Mouse (Mus musculus): Measurements from ENCODE around the gene Pde4d. TPM values are rescaled to one million over a fixed set of nuclear protein-coding genes. Genes with fewer than 3 reads are reported as not detected.

Pde4d gene
- polyA plus RNA-seq, 2 experiments from 2014 or later: 5.5 to 7.3 TPM

DNA sequence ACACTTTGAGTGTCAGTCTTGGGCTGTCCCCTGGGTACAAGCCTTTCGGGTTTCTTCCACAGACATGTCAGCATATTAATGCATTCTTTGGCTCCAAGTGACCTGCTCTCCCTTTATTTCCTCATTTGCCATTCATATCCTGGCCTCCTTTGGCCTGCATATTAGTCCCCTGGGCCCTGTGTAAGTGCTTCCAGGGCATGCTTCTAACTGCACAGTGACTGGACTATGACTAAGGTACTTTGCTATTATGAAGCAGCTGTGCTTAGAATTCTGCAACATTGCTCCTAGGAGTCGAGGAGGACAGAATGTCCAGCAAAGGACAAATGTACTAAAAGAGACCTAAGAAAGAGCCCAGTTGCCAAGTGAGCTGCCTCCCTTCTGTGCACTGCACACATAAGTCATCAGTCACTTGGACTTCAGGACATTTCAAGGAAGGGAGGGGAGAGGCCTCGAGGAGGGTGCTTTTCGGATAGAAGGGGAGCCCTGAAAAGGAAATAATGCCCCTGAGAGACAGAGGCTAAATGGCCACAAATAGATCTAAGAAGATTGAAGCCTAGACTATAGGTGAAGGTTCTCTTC lies 616.9 kb downstream of the Pde4d start:
- no peak for ATAC-seq

DNA sequence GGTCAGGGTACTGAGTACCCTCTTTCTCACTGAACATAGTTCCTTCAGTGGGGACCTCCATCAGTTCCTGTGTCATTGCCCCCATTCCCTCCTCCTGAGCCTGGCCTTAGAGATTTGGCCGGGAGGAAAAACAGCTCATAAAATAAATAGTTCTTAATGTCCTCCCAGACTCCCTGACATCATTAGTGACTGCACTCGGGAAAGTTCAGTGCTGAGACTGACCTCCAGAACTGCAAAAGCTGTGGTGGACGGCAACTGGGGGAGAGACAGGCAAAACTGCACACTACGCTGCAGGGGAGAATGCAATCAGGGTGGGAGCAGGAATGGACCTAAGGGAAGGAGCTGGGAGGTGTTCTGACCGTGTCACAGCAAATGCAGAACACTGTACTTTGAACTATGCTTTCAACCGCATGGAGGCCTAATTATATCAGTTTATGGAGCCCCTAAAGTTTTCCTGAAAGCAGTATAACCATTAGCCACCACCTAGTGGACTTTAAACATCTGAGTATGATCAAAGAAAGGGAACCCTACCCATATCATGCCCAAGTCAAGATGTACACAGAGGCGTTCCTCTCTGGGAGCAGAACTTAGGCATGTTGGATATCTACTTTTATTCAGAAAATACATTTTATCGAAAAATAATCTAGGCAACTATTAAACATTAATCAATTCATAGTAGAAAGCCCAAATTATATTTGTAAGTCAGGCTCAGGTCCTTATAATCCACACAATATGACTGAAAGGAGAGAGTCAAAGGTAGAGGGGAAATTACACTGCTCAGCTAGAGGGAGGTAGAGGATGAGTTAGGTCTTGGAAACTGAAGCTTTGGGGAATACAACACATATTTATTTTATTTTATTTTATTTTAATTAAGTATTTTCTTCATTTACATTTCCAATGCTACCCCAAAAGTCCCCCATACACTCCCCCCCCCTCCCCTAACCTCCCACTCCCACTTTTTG lies 618.8 kb downstream of the Pde4d start:
- no peak for ATAC-seq

DNA sequence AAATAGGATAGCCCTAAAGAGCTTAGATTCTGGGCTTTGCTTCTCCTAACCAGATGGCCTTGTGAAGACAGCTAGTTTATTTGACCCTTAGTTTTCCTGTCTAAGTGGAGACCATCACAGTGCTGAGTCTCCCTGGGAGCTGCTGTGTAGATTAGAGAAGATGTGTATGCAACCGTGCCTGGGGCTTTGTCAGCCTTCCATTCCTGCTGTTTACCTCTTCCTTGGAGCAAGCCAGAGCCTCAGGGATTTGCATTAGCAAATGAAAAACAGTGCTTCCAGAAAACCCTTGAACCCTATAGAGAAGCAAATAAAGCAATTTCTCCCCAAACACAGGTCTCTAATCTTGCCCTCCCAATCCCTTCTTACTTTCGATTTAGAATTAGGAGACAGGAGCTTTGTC lies 623.6 kb downstream of the Pde4d start:
- ATAC-seq: no peak

DNA sequence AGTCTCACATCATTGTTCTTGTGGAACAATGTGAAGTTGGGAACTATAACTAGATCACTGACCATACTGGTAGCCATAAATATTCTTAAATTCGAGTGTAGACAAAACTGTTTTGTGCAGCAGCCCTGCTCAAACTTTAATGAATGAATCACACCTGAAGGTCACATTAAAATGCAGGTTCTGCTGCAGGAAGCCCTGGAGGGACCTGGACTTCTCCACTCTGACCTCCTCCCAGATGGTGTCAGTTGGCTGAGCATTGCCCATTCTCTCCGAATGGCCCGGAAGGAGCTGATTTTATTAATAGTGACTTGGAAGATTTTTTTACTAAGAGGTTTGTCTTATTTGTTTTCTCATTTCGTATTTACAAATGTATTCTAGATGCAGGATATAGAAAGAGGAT lies 624.3 kb downstream of the Pde4d start:
- ATAC-seq: no peak

DNA sequence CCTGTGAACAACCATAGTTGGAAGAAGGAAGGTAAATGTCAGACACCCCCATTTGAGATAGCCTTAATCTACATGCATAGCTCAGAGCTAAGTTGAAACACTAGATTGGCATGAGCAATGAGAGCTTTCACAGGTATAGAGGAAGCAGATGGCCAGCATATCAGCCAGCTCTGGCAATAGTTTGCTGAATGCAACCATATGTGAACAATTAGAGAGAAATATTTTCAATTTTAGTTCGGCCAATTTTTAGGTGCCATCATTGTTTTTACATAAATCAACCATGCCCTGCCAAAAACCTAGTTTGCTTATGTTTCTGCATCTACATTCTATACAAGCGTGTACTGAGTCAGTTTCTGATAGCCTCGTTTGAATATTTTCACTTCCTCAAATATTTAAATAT lies 642.9 kb downstream of the Pde4d start:
- no peak for ATAC-seq

DNA sequence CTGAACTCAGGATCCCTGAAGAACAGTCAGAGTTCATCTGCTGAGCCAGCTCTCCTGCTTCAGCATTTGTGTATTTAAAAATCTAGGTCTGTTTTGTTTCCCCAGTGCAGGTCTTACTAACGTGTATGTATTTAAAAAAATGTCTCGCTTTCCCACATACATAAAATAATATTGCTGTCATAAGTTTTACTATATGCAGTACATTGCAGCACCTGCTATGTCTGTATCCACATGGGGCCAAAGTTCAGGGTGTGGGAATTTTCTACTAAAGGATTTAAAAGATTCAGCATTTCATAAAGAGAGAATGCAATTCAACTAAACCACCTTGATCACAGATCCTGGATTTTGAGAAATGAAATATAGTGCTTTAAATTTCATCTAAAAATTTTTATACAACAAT lies 646.9 kb downstream of the Pde4d start:
- no peak for ATAC-seq

DNA sequence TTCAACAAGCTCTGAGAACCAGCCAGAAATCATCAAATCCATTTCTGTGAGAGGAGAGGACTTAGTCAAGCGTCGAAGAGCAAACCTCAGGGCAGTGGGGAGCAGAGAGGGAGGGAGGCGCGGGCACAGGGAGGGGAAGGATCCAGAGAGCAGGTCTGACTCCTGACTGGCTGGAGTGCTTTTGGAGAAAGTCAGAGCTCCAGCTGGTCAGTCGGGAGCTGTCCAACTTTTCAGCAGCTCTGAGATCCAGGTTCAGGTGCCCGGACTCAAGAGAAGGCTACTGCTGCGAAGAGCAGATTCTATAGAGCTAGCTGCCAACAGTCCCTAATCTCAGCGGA lies 666.2 kb downstream of the Pde4d start:
- ATAC-seq: no peak

DNA sequence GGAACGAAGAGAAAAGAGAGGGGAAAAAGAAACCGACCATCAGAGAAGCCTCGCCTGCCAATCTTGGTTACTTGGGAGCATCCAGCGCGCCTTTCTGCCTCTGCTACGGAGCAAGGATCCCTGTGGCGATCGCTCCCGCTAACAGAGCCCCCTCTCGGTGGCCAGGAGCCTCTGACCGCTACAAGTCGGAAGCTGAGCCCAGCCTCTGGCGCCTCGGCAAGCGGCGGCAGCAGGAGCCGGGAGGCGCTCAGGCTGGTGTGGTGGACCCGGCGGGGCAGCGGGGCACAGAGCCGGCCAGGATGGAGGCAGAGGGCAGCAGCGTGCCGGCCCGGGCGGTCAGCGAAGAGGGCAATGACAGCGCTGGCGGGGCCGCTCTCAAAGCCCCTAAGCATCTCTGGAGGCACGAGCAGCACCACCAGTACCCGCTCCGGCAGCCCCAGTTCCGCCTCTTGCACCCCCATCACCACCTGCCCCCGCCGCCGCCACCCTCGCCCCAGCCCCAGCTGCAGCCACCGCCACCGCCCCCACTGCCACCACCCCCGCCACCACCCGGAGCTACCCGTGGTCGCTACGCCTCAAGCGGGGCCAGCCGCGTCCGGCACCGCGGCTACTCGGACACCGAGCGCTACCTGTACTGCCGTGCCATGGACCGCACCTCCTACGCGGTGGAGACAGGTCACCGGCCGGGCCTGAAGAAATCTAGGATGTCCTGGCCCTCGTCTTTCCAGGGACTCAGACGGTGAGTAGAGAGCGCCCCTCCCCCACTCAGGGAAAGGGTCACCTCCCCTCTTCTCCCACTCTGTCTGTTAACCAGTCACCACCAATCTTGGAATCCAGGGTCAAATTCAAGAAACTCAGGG lies 666.8 kb downstream of the Pde4d start:
- no peak for ATAC-seq

DNA sequence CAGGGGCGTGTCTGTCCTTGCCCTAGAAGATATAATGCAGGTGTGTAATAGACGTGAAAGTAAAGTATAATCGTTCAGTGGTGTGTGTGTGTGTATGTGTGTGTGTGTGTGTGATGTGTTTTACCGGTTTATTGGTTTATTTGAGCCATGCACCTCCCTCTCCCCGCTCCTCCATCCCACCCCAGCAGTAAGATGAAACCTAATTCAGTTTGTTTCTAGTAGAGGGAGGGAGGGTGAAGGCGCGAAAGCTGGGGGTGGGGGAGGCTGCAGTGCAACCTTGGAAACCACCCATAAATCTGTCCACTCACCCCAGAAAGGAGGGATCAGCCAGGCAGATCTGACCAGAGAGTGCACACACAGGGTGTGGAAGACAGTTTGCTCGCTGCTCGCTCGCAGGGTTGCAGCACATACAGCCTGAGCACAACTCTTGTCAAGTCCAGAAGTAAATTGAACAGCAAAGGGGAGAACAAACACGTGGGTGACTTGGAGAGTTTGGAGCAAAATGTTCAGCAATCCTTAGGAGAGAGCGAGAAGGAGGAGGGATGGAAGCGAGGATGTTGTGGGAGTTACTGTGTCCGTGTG lies 667.6 kb downstream of the Pde4d start:
- ATAC-seq: no peak

DNA sequence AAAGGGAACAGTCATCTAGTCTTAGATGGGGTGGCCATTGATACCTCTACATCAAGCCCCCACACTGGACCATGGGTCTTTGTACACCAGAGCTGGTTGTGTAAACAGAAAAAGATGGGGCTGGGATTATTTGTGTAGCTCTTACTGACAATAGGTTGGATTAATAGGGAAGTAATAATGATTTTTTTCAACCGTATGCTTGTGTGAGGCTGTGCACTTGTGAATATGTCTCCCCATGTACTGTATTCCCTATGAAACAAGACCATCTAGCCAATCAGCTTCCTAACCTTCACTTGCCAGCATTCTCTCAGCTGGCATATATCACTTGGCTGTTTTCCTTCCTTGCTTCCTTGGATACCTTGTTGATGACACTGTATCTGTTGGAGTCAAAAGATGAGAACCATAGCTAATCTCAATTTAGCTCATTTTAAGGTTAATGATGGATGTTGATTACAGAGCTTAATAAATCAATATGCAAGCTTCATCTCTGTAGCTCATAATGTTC lies 668.6 kb downstream of the Pde4d start:
- ATAC-seq: no peak

DNA sequence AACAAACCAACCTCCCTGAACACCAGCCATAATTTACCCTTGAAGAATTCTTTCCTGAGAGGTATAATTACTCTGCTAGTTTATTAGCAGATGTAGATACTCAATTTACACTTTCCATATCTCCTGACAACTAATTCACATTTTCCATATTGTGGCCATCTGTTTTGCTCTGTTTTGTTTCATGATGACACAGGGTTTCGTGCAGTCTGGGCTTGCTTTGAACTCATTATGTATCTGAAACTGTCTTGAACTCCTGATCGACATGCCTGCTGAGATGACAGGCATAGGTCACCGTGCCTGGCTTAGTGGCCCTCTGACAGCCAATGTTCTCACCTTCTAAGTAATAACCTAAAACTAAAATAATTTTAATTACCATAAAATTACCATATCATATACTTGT lies 672.1 kb downstream of the Pde4d start:
- ATAC-seq: no peak

DNA sequence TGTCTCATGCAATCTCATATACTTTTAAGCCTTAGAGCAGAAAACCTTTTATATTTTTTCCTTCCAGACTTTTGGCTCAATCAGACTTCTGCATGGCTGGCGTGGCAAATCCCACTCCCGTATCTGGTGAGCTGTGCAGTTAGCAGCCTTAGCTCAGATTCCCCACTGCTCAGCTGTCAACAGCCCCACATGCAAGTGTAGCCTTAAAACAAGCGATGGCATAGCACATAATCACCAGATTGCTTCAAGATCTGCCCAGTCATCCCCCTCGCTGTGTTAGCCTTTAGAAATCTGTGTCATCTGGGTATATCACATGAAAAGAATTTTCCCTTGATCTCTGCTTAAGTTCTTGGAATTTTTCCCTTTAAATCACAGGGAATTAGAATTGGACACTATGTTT lies 686.7 kb downstream of the Pde4d start:
- ATAC-seq: no peak

DNA sequence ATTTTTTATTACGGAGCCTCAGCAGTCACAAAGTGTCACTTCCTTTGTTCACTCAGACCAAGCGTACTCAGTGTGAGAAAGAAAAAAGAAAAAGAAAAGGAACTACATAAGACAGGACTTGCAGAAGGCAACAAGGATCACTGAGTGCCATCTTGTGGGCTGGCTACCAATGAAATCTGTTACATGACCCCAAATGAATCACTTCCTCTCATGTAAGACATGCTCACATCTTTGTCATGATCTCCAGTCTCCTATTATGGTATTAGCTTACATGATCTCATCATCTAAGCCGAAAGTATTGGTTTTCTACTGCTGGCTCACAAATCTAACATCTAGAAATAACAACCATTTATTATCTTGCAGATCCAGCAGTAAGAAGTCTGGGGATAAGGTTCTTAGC lies 709.0 kb downstream of the Pde4d start:
- ATAC-seq: no peak

DNA sequence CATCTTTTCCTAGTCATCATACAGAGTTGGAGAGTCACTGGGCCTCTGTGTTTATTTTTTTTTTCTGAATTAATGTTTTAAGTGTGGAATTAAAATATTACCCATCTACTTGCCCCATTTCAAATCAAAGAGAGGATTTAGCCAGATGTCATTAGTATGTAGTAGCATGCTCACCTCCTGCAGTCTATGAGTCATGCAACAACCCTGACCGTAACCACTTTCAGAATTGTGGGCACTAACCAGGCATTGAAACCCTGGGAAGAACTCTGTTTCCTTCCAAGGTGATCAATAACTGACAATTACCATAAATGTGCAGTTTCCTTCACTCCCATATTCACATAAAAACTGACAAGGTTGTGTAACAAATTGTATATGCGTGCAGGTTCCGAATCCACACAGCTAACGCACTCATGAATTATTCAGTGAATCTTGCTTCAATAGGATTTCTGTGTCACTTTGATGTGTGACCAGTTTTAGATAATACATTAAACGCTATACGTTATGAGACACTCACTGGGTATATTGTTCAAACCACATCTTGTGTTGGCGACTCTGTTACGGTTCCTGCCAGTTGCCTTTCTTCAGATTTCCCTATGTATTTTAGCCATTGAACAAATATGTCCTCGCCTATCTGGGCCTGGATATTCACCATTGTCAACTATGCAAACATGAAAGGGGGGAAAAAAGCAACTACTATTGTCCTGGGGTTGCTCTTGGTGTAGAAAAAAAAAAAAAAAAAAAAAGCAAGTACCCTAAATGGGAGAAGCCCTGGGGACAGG lies 719.0 kb downstream of the Pde4d start:
- ATAC-seq: no peak

DNA sequence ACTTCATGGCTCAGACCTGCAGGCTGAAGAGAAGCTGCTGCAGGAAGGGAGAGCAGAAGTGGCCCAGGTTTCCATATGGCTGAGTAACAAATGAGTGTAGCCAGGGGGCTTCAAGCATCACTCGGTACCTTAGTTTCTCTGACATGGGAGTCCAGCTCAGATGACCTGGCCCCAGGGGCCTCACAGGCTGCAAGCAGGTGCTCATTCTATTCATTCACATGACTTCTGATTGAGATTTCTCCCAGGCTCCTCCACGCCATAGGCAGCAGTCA lies 719.5 kb downstream of the Pde4d start:
- no peak for ATAC-seq

DNA sequence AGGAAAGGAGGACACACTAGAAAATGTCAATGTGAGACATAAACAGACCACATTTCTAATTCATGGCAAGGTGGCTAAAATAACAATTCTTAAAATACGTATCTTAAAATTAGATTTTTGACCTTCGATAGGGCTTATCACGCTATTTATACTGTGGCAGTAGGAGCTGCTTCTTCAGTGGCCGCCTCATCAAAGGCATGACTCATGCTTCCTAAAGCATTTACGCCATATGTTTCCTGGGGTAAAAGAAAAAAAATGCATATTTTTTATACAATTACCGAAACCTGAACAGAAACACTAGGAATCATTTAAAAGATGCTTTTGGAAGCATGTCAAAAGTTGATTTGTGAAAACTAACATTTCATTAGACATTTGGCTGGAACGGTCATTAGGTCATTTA lies 721.9 kb downstream of the Pde4d start:
- no peak for ATAC-seq

DNA sequence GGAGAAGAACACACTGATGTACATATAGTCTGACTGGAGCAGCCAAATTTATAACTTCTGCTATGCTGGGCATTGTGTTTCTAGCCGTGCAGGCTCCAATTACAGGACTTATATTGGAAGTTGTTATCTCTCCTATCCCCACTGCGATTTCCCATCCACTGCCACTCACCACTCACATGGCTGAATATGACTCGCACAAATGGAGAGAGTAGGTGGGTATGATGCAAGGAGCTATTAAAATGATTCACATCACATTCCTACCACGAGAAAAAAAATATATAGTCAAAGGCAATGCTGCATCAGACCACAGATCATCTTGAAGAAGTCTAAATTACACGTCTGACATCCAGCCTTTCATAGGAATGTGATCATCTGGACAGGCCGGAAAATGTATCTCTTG lies 725.5 kb downstream of the Pde4d start:
- no peak for ATAC-seq

DNA sequence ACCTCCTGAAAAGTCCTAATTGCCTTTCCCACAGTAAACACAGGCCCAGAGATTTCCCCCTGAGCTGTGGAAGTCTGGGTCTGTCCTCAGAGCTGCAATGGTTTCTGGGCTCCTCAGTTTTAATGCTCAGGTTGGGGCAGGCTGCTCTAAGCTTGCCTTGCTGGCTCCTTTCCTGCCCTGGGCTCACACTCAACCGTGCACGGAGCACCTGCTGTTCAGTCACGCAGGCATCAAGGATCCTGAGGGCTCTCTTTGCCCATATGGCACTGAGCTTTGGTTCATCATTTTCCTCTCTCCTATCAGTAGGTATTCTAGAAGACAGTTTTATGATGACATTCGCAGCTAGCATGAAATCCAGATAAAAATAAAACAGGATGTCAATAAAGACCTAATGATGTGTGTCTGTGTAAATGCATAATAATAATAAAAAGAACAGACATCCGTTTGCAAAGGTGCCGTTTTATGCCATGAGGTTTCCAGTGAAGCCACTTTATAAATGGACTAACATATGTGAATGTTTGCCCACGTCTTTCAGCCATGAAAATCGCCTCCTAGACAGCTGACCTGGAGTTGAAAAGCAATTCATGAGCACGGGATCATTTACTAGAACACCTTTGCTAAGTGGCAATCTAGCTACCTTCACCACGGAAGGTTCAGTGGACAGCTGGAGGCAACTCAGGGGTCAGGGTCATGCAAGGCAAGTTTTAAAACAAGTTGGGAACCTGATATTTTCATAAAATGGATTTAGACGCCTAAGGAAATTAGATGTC lies 726.3 kb downstream of the Pde4d start:
- no peak for ATAC-seq

DNA sequence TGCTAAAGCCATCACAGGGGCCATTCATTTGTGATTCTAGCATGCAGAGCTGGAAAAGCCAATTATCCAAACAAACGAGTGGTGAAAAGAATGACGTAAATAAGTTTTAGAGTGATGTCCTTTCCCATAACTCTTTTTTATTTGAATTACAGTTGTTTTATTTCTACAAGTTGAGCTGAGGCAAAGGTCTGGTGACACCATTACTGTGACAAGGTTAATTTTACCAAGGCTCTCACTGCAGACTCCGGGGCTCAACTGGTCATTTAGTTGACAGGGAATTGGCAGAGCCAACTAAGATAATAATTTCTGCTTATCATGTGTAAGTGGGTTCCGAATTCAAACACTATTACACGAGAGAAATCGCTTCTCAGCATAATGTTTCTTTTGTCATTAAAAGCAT lies 731.6 kb downstream of the Pde4d start:
- ATAC-seq: no peak

DNA sequence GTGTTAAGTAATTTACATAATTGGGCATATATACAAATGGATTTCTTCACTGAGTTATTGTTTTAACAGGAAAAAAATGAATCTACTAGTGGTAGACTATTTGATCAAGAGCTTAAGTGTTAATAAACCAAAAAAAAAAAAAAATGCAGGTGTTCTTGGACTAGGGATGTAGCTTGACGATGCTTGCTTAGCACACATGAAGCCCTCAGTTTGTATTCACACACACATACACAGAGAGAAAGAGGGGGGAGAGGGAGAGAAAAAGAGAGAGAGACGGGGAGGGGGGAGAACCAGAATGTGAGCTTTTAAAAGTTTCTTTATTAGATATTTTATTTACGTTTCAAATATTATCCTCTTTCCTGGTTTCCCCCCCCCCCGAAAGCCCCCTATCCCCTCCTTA lies 740.9 kb downstream of the Pde4d start:
- no peak for ATAC-seq

DNA sequence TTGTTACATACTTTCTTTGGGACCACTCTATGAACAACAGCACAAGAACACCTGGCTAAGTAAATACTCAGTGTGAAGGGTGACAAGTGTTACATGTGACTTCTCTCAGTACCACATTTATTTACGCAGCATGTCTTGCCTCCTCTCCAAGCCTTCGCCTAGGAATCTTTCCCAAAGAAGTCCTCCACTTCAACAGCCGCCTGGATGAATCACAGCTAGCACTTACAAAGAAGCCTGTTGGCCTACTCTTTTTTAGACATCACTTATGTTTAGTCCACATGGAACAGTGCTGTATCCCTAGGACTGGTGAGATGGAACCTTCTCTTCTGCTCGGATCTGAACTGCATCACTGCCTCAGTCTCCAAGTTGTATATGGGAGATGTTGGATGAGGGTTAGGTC lies 741.4 kb downstream of the Pde4d start:
- ATAC-seq: no peak

DNA sequence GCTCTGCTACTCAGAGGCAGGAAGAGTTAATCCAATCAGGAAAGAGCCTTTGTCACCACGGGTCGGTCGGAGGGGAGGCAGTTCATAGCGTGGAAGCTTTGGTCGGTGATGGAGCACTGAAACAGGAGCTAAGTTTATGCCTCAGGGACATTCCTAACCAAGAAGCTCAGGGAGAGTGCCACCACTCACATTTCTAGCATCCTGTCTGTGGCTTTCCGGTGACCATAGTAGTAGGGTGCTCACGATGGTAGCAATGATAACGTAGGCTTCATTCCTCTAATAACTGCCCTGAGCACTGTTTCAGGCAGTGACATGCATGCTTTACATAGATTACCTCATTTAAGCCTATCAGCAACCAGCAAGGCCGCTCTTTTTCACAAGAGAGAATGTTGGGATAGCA lies 755.8 kb downstream of the Pde4d start:
- ATAC-seq: no peak

Measured in CD4-positive, CD25-positive, alpha-beta regulatory T cell, adult 4 months (primary cell).